Mouse (Mus musculus): ENCODE results near the gene Pnldc1. TPM values are rescaled to one million over a fixed set of nuclear protein-coding genes. Genes with fewer than 3 reads are reported as not detected.

Gene Pnldc1
- polyA plus RNA-seq, 1 experiment from 2014 or later = 1.5 TPM

- peaks cover 57% of the 10 kb centered on the region for H3K27me3 ChIP-seq (replicated peaks)
- WGBS (ENCODE audit: insufficient replicate concordance) = 59% methylated on average over 16 of the region's 16 CpGs
- H3K9me3 ChIP-seq (replicated peaks) = no peaks in the 10 kb centered on the region
These were observed 37.6 kb downstream of the Pnldc1 start for GRCm38 (mm10) chr17:12872275-12873028.

DNA sequence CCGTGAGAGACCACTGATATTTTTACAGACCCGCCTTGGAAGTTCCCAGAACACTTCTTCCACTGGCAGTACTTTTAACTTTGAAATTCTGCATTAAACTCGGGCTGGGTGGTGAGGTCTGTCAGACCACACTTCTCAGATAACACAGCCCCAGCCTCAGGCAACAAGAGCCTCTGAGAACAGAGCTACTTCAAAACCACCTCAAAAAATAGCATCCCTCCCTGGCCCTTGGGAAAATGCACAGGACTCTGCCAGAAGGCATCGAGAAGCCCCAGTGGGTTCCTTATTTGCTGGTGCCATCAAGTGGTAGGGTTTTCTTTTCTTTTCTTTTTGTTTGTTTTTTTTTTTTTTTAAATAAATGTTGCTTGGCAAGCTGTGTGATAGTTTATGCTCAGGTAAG, 41.4 kb downstream of the Pnldc1 start:
- Histone ChIP-seq H3K4me1 (no peaks in the 10 kb centered on the region), H3K27me3 (replicated peaks) (peaks cover 56% of the 10 kb centered on the region), H3K4me3 (no peak overlapping the region), H3K4me2 (no peak overlapping the region), H3K9ac (no peak overlapping the region), H3K27ac (no peak overlapping the region), H3K9me3 (replicated peaks) (no peaks in the 10 kb centered on the region), H3K36me3 (no peaks in the 10 kb centered on the region)
- 17% methylated on average over 4 of the region's 4 CpGs for WGBS (ENCODE audit: insufficient replicate concordance)
- ATAC-seq = no peak

More at GRCm38 (mm10) chr17:12872275-12873028, 37.6 kb downstream of the Pnldc1 start:
- Histone ChIP-seq H3K4me2 (no peak overlapping the region), H3K4me1 (no peaks in the 10 kb centered on the region), H3K4me3 (no peak overlapping the region), H3K27ac (no peak overlapping the region), H3K9ac (no peak overlapping the region), H3K36me3 (no peaks in the 10 kb centered on the region)
- no peak for ATAC-seq

GRCm38 (mm10) chr17:12868043-12868442, 42.0 kb downstream of the Pnldc1 start, which contains the start of gene Mas1:
Mas1 (minus strand) TSS chr17:12868143.
- Histone ChIP-seq H3K27me3 (replicated peaks) (peaks cover 52% of the 10 kb centered on the region), H3K9ac (no peak within 1 kb of the TSS), H3K4me1 (no peaks in the 10 kb centered on the region), H3K27ac (no peak within 1 kb of the TSS), H3K36me3 (no peaks in the 10 kb centered on the region), H3K4me2 (no peak within 1 kb of the TSS), H3K9me3 (replicated peaks) (no peaks in the 10 kb centered on the region), H3K4me3 (no peak within 1 kb of the TSS)
- ATAC-seq = no peak
- WGBS (ENCODE audit: insufficient replicate concordance) = 36% methylated on average over 2 of the region's 2 CpGs

DNA sequence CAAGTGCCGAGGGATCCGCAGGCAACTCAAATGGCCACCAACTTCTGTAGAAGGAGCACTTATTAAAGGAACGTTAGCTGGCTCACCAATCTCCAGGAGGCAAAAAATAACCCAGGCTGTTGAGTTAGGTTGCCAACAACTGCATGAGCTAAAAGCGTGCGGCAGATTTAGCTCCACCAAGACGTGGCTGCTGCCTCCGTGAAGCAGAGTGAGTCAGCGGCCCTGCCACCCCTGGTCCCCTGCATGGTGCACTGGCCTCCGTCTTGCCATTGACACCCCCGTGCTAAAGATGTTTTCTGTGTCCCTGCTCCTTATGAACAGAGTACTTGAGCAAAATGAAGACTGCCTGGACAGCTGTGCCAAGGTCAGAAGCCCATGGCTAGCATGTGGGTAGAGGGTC, 43.2 kb downstream of the Pnldc1 start:
- 59% methylated on average over 10 of the region's 10 CpGs for WGBS (ENCODE audit: insufficient replicate concordance)
- ATAC-seq = no peak

GRCm38 (mm10) chr17:12865407-12865806, 44.6 kb downstream of the Pnldc1 start:
- ATAC-seq = no peak
- Histone ChIP-seq H3K4me3 (no peak overlapping the region), H3K27ac (no peak overlapping the region), H3K27me3 (replicated peaks) (peaks cover 34% of the 10 kb centered on the region), H3K36me3 (no peaks in the 10 kb centered on the region), H3K9ac (no peak overlapping the region), H3K4me2 (no peak overlapping the region), H3K4me1 (no peaks in the 10 kb centered on the region), H3K9me3 (replicated peaks) (no peaks in the 10 kb centered on the region)
- WGBS (ENCODE audit: insufficient replicate concordance) = 59% methylated on average over 3 of the region's 3 CpGs

More for the DNA sequence above, 43.2 kb downstream of the Pnldc1 start:
- no peaks in the 10 kb centered on the region for H3K36me3 ChIP-seq
- H3K27me3 ChIP-seq (replicated peaks) = peaks cover 47% of the 10 kb centered on the region
- no peaks in the 10 kb centered on the region for H3K4me1 ChIP-seq
- no peak overlapping the region for H3K9ac ChIP-seq
- H3K4me2 ChIP-seq = no peak overlapping the region
- H3K4me3 ChIP-seq = no peak overlapping the region
- no peaks in the 10 kb centered on the region for H3K9me3 ChIP-seq (replicated peaks)
- no peak overlapping the region for H3K27ac ChIP-seq

DNA sequence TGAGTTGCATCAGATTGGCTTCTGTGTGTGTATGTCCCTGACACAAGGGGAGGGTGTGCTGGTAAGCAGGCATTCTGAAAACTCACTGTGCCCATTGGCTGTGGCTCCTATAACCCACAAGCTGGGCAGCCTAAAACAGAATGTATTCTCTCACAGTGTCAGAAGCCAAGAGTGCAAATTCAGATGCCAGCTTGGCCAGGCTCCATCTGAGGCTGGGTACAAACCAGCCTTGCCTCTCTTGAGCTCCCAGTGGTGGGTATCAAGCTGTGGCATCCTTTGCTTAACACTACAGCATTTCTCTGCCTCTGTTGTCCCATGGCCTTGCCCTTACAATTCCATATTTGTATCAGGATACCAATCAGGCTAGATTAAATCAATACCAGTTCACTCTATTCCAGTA, 45.9 kb downstream of the Pnldc1 start:
- no peaks in the 10 kb centered on the region for H3K36me3 ChIP-seq
- H3K4me1 ChIP-seq = no peaks in the 10 kb centered on the region
- no peak overlapping the region for H3K9ac ChIP-seq
- no peak overlapping the region for H3K4me2 ChIP-seq
- no peak overlapping the region for H3K27ac ChIP-seq
- ATAC-seq = no peak
- no peak overlapping the region for H3K4me3 ChIP-seq
- H3K27me3 ChIP-seq (replicated peaks) = peaks cover 22% of the 10 kb centered on the region; the same call in 1 of the 2 replicates
- no peaks in the 10 kb centered on the region for H3K9me3 ChIP-seq (replicated peaks)

DNA sequence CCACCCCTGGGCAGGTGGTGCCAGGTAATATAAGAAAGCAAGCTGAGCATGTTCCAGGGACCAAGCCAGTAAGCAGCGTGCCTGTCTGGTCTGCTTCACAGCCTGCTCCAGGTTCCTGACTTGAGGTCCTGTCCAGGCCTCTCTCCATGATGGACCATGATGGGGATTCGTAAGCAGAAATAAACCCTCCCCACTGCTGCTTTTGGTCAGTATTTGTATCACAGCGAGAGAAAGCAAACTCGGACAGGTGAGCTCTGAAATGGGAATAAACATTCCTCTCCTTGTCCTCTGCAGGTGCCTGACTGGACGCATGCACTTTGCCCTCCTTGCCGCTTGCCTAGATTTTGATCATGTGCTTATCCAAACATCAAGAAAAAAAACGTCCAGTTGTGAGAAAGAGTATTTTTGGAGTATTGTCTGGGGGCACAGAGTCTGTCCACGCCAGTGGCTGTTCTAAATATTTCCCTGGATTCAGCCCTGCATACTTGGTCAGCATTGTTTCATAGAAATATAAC, 51.0 kb downstream of the Pnldc1 start:
- H3K9ac ChIP-seq = no peak overlapping the region
- ATAC-seq = no peak
- H3K27me3 ChIP-seq (replicated peaks) = peaks cover 7% of the 10 kb centered on the region; the same call in 1 of the 2 replicates
- no peaks in the 10 kb centered on the region for H3K36me3 ChIP-seq
- H3K4me1 ChIP-seq = no peaks in the 10 kb centered on the region
- H3K27ac ChIP-seq = no peak overlapping the region
- no peaks in the 10 kb centered on the region for H3K9me3 ChIP-seq (replicated peaks)
- H3K4me3 ChIP-seq = no peak overlapping the region
- no peak overlapping the region for H3K4me2 ChIP-seq
- WGBS (ENCODE audit: insufficient replicate concordance) = 63% methylated on average over 8 of the region's 8 CpGs

DNA sequence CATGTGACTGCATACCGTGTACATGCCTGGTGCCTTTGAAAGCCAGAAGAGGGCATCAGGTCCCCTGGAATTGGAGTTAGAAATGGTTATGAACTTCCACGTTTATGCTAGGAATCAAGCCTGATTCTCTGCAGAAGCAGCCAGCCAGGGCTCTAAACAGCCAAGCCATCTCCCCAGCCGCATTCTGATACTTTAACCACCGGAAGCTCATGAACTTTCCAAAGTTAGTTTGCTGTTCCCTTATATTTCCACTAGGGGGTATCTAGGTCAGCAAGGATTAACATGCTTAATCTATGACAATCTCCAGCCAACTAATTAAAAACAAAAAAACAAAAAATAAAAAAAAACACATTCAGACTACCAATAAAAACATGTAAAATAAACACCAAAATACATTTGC, 52.0 kb downstream of the Pnldc1 start:
- H3K27ac ChIP-seq = no peak overlapping the region
- H3K27me3 ChIP-seq (replicated peaks) = peaks cover 11% of the 10 kb centered on the region; the same call in 1 of the 2 replicates
- no peak for ATAC-seq
- no peaks in the 10 kb centered on the region for H3K4me1 ChIP-seq
- WGBS (ENCODE audit: insufficient replicate concordance) = 28% methylated on average over 4 of the region's 4 CpGs
- no peak overlapping the region for H3K9ac ChIP-seq
- no peak overlapping the region for H3K4me3 ChIP-seq
- no peaks in the 10 kb centered on the region for H3K36me3 ChIP-seq
- no peaks in the 10 kb centered on the region for H3K9me3 ChIP-seq (replicated peaks)
- H3K4me2 ChIP-seq = no peak overlapping the region

- no peaks in the 10 kb centered on the region for H3K9me3 ChIP-seq (replicated peaks)
- H3K27ac ChIP-seq = no peak overlapping the region
- 34% methylated on average over 3 of the region's 3 CpGs for WGBS (ENCODE audit: insufficient replicate concordance)
- H3K27me3 ChIP-seq (replicated peaks) = peaks cover 6% of the 10 kb centered on the region; the same call in 1 of the 2 replicates
- no peak overlapping the region for H3K4me2 ChIP-seq
- ATAC-seq = no peak
- H3K9ac ChIP-seq = no peak overlapping the region
- H3K36me3 ChIP-seq = no peaks in the 10 kb centered on the region
- no peaks in the 10 kb centered on the region for H3K4me1 ChIP-seq
- no peak overlapping the region for H3K4me3 ChIP-seq
These were observed 52.6 kb downstream of the Pnldc1 start for GRCm38 (mm10) chr17:12857395-12857794.

GRCm38 (mm10) chr17:12854386-12854785, 55.6 kb downstream of the Pnldc1 start:
- H3K36me3 ChIP-seq = no peaks in the 10 kb centered on the region
- no peak overlapping the region for H3K4me3 ChIP-seq
- 75% methylated on average over 11 of the region's 11 CpGs for WGBS (ENCODE audit: insufficient replicate concordance)
- H3K4me1 ChIP-seq = no peaks in the 10 kb centered on the region
- peaks cover 8% of the 10 kb centered on the region; the same call in 1 of the 2 replicates for H3K27me3 ChIP-seq (replicated peaks)
- H3K9ac ChIP-seq = no peak overlapping the region
- ATAC-seq = no peak
- H3K4me2 ChIP-seq = no peak overlapping the region
- H3K27ac ChIP-seq = no peak overlapping the region
- no peaks in the 10 kb centered on the region for H3K9me3 ChIP-seq (replicated peaks)

DNA sequence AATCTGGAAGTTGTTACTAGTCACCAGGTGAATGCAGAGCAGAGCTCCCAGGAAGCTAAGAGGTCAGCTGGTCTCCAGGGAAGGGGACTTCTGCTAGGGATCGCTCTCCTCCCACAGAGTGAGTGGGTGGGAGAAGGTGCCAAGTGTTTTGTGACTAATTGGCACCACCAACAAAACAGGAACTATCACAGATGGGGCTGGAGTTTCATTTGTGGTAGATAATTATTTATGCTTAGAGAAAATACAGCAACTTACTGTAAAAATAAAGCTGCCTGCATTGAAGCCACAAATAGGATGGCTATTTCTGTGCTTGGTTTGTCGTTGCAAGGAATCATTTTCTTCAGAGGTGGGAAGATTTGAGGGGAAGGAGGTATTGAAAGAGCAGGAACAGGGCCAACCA, 56.2 kb downstream of the Pnldc1 start:
- H3K4me2 ChIP-seq = no peak overlapping the region
- no peaks in the 10 kb centered on the region for H3K9me3 ChIP-seq (replicated peaks)
- no peak for ATAC-seq
- H3K4me3 ChIP-seq = no peak overlapping the region
- no peaks in the 10 kb centered on the region for H3K4me1 ChIP-seq
- WGBS (ENCODE audit: insufficient replicate concordance) = 61% methylated on average over 2 of the region's 2 CpGs
- no peak overlapping the region for H3K9ac ChIP-seq
- H3K27ac ChIP-seq = no peak overlapping the region
- peaks cover 8% of the 10 kb centered on the region; the same call in 1 of the 2 replicates for H3K27me3 ChIP-seq (replicated peaks)
- no peaks in the 10 kb centered on the region for H3K36me3 ChIP-seq

DNA sequence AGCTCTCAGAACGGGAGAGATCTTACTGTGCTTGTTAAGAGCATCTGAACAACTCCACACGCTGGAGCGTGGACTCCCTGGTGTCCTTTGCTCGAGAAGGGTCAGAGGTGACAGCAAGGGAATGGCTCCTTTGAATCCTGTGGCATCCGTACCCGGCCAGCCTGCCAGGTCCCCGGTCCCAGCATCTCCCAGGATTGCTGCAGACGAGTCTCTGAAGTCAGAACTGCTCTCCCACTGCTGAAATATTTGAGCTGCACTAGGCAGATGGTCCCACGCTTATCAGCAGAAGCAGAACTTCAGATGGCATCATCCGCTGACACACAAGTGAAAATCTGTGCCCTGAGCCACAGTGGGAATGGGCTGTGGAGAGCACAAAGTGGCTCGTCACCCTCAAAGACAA, 58.3 kb downstream of the Pnldc1 start:
- no peaks in the 10 kb centered on the region for H3K9me3 ChIP-seq (replicated peaks)
- H3K9ac ChIP-seq = no peak overlapping the region
- no peak overlapping the region for H3K27ac ChIP-seq
- H3K36me3 ChIP-seq = no peaks in the 10 kb centered on the region
- no peaks in the 10 kb centered on the region for H3K4me1 ChIP-seq
- H3K4me2 ChIP-seq = no peak overlapping the region
- ATAC-seq = no peak
- 59% methylated on average over 11 of the region's 11 CpGs for WGBS (ENCODE audit: insufficient replicate concordance)
- no peak overlapping the region for H3K4me3 ChIP-seq
- peaks cover 9% of the 10 kb centered on the region; the same call in 1 of the 2 replicates for H3K27me3 ChIP-seq (replicated peaks)

All from liver, embryonic 12.5 days (tissue).